Mouse (Mus musculus): Measurements from ENCODE around the gene Klhl29.

DNA sequence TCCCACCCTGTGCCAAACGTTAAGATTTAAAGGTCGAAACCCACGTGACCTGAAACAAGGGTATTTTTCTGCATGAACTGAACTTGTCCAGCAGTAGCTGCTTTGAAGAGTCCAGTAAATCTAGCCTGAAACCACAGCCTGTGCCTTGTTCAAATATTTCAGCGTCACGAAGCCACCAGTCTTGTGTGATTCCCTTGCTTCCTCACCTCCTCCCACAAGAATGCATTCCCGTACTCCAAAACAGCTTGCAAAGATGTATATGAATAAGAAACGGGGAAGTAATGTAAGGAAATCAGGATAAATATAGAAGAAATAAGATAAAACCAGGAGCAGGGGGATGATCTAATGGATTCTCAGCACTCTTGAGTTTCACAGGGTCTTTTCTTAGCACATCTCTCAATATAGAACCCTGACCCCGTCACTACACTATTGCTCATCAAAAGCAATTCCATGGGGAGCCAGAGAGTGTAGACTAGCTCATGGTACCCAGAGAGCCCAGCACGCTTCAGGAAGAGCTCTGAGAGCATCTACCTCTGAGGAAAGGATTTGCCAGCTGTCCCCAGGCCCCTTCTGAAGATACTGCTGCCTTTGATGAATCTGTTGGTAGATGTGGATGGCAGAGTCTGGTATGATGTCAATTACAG lies 52.9 kb downstream of the Klhl29 start:
- TF ChIP-seq CTCF (IDR thresholded peaks at IDR 0.05; ENCODE audit: control insufficient read depth, insufficient read depth, insufficient replicate concordance, low read depth, low read length) = no peak
- TF ChIP-seq POLR2A (IDR thresholded peaks at IDR 0.05; ENCODE audit: control insufficient read depth, low read depth, low read length) = no peak

All from testis, adult 2 months (tissue).